Comparison of ENCODE assay signal across 18 mouse cellular contexts in the genomic region with DNA sequence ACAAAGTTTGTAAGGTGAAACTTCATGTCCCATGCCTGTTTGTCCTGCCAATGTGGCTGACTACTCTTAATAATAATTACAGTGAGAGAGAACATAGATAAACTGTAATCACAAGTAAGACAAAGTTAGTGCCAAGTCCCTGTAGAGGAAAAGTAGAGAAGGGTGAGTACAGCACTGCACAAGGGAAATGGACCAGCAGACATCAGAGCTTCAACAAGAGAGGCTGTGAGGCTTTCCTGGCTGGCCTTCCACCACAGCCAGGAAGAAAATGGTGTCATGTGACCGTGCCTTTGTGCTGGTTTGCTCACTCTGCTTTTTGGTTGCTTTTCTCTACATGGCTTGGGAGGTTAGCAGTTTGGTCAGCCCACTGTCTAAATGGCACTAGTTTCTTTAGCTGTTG. TPM values are rescaled to one million over a fixed set of nuclear protein-coding genes. Genes with fewer than 3 reads are reported as not detected.
"Had no signal": no experiment of that assay in that cellular context is flagged by ENCODE, and none has a peak within 500 bp of the region (broad histone marks: within the 10 kb centered on the region; RNA-seq: fewer than 3 reads in every experiment).

No protein-coding gene starts in this region.

- DNase-seq: kidney, adult 2 months; kidney, postnatal 14 days; left cerebral cortex, postnatal 4 days; liver, embryonic 13.5 days; liver, postnatal 0 days; lung, postnatal 14 days; retina, postnatal 1 day; thymus, postnatal 36 days had no signal

- H3K4me3 ChIP-seq: kidney, embryonic 15.5 days; liver, embryonic 13.5 days; lung, embryonic 15.5 days; midbrain, embryonic 13.5 days; neural tube, embryonic 12.5 days had no signal

- H3K27me3 ChIP-seq: kidney, embryonic 15.5 days; liver, embryonic 13.5 days; lung, embryonic 15.5 days; midbrain, embryonic 13.5 days; neural tube, embryonic 12.5 days had no signal

- H3K36me3 ChIP-seq: kidney, embryonic 15.5 days; liver, embryonic 13.5 days; lung, embryonic 15.5 days; midbrain, embryonic 13.5 days; neural tube, embryonic 12.5 days had no signal

- H3K9me3 ChIP-seq: kidney, embryonic 15.5 days; liver, embryonic 13.5 days; lung, embryonic 15.5 days; midbrain, embryonic 13.5 days; neural tube, embryonic 12.5 days had no signal

- H3K4me1 ChIP-seq: kidney, embryonic 15.5 days; liver, embryonic 13.5 days; lung, embryonic 15.5 days; midbrain, embryonic 13.5 days; neural tube, embryonic 12.5 days had no signal

- H3K27ac ChIP-seq: kidney, embryonic 15.5 days; liver, embryonic 13.5 days; lung, embryonic 15.5 days; macrophage; midbrain, embryonic 13.5 days; neural tube, embryonic 12.5 days had no signal

- H3K9ac ChIP-seq: kidney, embryonic 15.5 days; liver, embryonic 13.5 days; liver, postnatal 0 days; lung, embryonic 15.5 days; midbrain, embryonic 13.5 days; neural tube, embryonic 12.5 days had no signal

- ATAC-seq: liver, postnatal 0 days; midbrain, embryonic 13.5 days had no signal

- H3K4me2 ChIP-seq: kidney, embryonic 15.5 days; liver, embryonic 13.5 days; lung, embryonic 15.5 days; midbrain, embryonic 13.5 days; neural tube, embryonic 12.5 days had no signal

RNA-seq across cellular contexts. Expression of gene Spata9, which starts 8.7 kb away (rescaled TPM):
- total RNA-seq: layer of hippocampus, adult 8-10 months; left cerebral cortex, adult 18-20 months; monocyte, adult 5-6 weeks; neutrophil, adult 5-6 weeks had no signal
- polyA plus RNA-seq: kidney, adult 2 months; large intestine, adult 2 months; macrophage had no signal

RNA-seq across cellular contexts. Expression of gene Rhobtb3, which starts 31.9 kb away (rescaled TPM):
- total RNA-seq: monocyte, adult 5-6 weeks had no signal
